Mouse (Mus musculus): Measurements from ENCODE around the gene Bbs12.

GRCm38 (mm10) chr3:37370407-37370806, 58.1 kb downstream of the Bbs12 start:
- no peak for TF ChIP-seq CTCF (IDR thresholded peaks at IDR 0.05)
- no peak for TF ChIP-seq EP300 (IDR thresholded peaks at IDR 0.05)
